Mouse (Mus musculus) cortical plate, adult 2 months (tissue): ENCODE measurements around the gene Zcrb1.

Experiments used
- CTCF ChIP-seq: fragments of 200-500 bp; IDR thresholded peaks from 2 replicates; pipeline ENCODE4 v1.5.1; 2011; ENCODE audit warnings: mild to moderate bottlenecking, control low read depth, low read length; ENCODE audit not compliant: insufficient read depth; ENCODE audit errors: extremely low read depth
- POLR2A ChIP-seq: fragments of 200-500 bp; IDR thresholded peaks from 2 replicates; pipeline ENCODE4 v1.6.1; 2011; ENCODE audit warnings: mild to moderate bottlenecking, low read length, control low read depth; ENCODE audit not compliant: insufficient read depth; ENCODE audit errors: extremely low read depth

GRCm38 (mm10) chr15:93405446-93405986, 7.4 kb upstream of the Zcrb1 start:
- TF ChIP-seq POLR2A (no peak), CTCF (no peak)
